Mouse (Mus musculus) forebrain, postnatal 0 days (tissue): ENCODE data around the gene Pnrc2. TPM values are rescaled to one million over a fixed set of nuclear protein-coding genes. Genes with fewer than 3 reads are reported as not detected.

ENCODE experiments used
- ATAC-seq: fragments of 200-750 bp; cut with Nextera tagmentation; 2 replicates; pipeline ENCODE4 v1.8.0; 2017; ENCODE audit warnings: mild to moderate bottlenecking, moderate library complexity
- DNase-seq: peaks from one replicate; pipeline ENCODE4 v3.0.0-alpha.2; 2015
- H3K27ac ChIP-seq: fragments of 300-500 bp; sonication (generic); 2 replicates; pipeline ENCODE4 v1.5.1; 2014; ENCODE audit warnings: low read depth, mild to moderate bottlenecking, antibody characterized with exemption, low read length, moderate library complexity, mixed read lengths
- H3K27me3 ChIP-seq: fragments of 300-500 bp; sonication (generic); 2 replicates; pipeline ENCODE4 v1.6.1; 2014; ENCODE audit warnings: mild to moderate bottlenecking, low read length, mixed read lengths; ENCODE audit not compliant: insufficient read depth
- H3K36me3 ChIP-seq: fragments of 300-500 bp; sonication (generic); 2 replicates; pipeline ENCODE4 v1.6.1; 2014; ENCODE audit warnings: mild to moderate bottlenecking, moderate library complexity; ENCODE audit not compliant: insufficient read depth
- H3K4me1 ChIP-seq: fragments of 300-500 bp; sonication (generic); 2 replicates; pipeline ENCODE4 v1.6.1; 2014; ENCODE audit warnings: antibody characterized with exemption; ENCODE audit not compliant: insufficient read depth
- H3K4me2 ChIP-seq: fragments of 300-500 bp; sonication (generic); 2 replicates; pipeline ENCODE4 v1.6.1; 2014; ENCODE audit warnings: low read depth, mild to moderate bottlenecking, moderate library complexity
- H3K4me3 ChIP-seq: fragments of 300-500 bp; sonication (generic); 2 replicates; pipeline ENCODE4 v1.5.1; 2014; ENCODE audit warnings: low read depth, low read length, mixed read lengths
- H3K9ac ChIP-seq: fragments of 300-500 bp; sonication (generic); 2 replicates; pipeline ENCODE4 v1.6.1; 2014; ENCODE audit warnings: mild to moderate bottlenecking
- H3K9me3 ChIP-seq: fragments of 300-500 bp; sonication (generic); 2 replicates; pipeline ENCODE4 v1.6.1; 2016; ENCODE audit warnings: low read length
- CTCF ChIP-seq: sonication (generic); IDR thresholded peaks from 2 replicates; pipeline ENCODE4 v1.5.1; 2016; ENCODE audit warnings: antibody characterized with exemption, control low read depth, low read depth
- WGBS: fragments of 180-500 bp; shearing (Covaris S2); extraction: QIAGEN DNeasy Blood & Tissue Kit; methylation state at CpG from one replicate; pipeline ENCODE4 v1.1.7; 2014; 5-methylcytosine and 5-hydroxymethylcytosine counted together
- polyA plus RNA-seq: library from polyadenylated mRNA; unstranded; fragments of >200 nt; fragmentation: Nextera tagmentation; extraction: Ambion mirVana; gene quantifications from 2 replicates; pipeline ENCODE4 v1.2.1, GENCODE M21; 2015
- total RNA-seq: library from RNA; depleted of rRNA; stranded (reverse); fragments of >200 nt; gene quantifications from 2 replicates; pipeline ENCODE4 v1.2.3, GENCODE M21; 2014

Pnrc2 gene
- total and polyA plus RNA-seq, 2 experiments from 2014 or later = 73.0 to 75.0 TPM

DNA sequence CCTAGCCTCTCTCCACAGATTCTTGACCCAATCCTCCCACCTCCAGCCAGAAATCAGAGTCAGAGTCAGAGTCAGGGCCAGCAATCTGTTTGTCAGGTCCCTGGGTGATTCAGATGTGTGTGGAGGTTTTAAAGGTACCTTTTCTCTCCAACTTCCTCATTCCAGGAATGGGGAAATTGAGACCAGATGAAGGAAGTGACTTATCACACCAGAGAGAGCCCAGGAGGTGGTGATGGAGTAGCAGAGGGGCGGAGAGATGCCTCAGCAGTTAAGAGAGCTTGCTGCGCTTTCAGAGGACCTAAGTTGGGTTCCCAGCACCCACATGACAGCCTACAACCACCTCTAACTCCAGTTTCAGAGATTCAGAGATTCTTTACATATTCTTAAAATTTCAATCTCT lies 17.9 kb upstream of the Pnrc2 start:
- DNase-seq (no peak), ATAC-seq (no peak)
- Histone ChIP-seq H3K4me3 (no peak overlapping the region), H3K27me3 (no peaks in the 10 kb centered on the region), H3K4me1 (no peaks in the 10 kb centered on the region), H3K27ac (no peak overlapping the region), H3K4me2 (no peak overlapping the region), H3K36me3 (no peaks in the 10 kb centered on the region), H3K9me3 (no peaks in the 10 kb centered on the region), H3K9ac (no peak overlapping the region)
- WGBS = 92% methylated on average over 2 of the region's 2 CpGs
- no peak for TF ChIP-seq CTCF

DNA sequence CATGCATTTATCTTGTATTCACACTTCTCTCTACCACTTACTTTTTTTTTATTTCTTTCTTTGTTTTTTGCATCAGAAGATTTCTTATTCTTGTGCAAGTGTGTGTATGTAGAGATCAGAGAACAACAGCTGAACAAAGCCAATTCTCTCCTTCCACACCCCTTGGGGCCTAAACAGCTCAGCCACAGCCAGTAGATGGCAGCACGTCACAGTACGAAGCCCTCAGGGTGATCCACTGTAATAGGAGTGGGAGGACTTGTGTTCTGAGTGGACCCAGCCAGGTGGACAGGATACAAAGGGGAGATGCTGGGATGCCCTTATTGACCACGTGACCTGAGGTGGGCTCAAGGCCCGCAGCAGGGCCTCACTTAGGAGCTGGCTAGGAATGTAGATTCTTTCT lies 16.2 kb upstream of the Pnrc2 start:
- no peak overlapping the region for H3K9ac ChIP-seq
- peak; percentile 74 for TF ChIP-seq CTCF
- no peak overlapping the region for H3K4me3 ChIP-seq
- no peaks in the 10 kb centered on the region for H3K9me3 ChIP-seq
- H3K36me3 ChIP-seq = no peaks in the 10 kb centered on the region
- ATAC-seq = peak; percentile 80
- H3K4me2 ChIP-seq = no peak overlapping the region
- no peaks in the 10 kb centered on the region for H3K4me1 ChIP-seq
- H3K27me3 ChIP-seq = no peaks in the 10 kb centered on the region
- peak; percentile 71 for DNase-seq
- no peak overlapping the region for H3K27ac ChIP-seq
- WGBS = 8% methylated on average over 4 of the region's 4 CpGs

DNA sequence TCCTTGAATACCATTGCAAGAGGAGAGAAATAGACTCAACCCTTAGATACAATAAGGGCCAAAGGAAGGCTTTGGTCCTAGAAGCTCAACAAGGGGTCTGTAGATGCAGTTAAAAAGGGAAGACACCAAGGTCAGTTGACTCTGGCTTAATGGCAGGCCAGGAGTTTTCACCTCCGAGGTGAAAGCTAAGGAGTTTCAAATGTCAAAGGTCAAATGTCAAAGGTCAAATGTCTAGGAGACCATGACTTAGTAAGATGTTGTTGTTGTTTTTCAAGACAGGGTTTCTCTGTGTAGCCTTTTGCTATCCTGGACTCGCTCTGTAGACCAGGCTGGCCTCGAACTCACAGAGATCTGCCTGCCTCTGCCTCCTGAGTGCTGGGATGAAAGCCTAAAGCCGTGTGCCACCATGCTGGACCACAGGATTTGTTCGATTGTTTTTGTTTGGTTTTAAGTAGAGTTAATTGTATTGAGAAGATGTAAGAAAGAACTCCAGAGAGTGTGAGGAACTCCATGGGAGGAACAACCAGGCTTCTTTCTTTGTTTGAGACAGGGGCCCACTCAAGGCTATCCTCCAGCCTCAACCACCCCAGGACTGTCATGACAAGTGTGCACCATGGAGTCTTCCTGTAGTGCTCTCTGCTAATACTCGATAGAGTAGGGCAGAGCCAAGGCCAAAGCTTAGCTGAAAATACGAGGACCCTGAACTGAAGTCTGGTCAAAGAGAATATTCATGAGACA lies 15.7 kb upstream of the Pnrc2 start:
- Histone ChIP-seq H3K4me1 (no peaks in the 10 kb centered on the region), H3K9ac (no peak overlapping the region), H3K9me3 (no peaks in the 10 kb centered on the region), H3K4me2 (no peak overlapping the region), H3K27ac (no peak overlapping the region), H3K4me3 (no peak overlapping the region), H3K36me3 (no peaks in the 10 kb centered on the region), H3K27me3 (no peaks in the 10 kb centered on the region)
- 86% methylated on average over 7 of the region's 7 CpGs for WGBS
- TF ChIP-seq CTCF = no peak
- DNase-seq (no peak), ATAC-seq (no peak)

DNA sequence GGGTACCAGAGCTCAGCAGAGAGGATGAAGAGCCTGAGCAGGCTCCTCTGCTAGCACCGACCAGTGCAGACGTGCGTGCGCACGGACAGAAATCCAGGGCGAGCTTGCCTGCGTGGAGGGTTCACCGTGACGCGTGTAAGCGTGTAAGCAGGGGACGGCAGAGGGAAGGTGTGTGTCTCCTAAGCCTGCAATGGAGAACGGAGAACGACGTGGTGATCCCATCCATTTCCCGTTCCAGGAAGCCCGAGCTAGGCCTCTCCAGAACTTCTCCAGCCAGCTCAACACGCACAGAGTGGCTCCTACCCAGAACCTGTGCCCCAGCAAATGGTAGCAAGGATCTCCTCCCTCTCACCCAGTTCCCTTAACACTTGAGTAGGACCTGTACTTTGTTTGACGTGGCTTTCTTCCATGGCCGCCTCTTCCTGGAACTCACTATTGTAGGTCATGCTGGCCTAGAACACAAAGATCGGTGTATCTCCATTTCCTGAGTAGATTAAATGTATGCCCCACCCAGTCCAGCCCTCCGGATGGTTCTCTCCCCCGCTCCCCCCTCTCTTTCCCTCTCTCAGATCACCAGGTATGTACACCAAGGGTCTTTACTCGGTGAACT lies 14.9 kb upstream of the Pnrc2 start:
- Histone ChIP-seq H3K27ac (no peak overlapping the region), H3K36me3 (no peaks in the 10 kb centered on the region), H3K4me3 (no peak overlapping the region), H3K9me3 (no peaks in the 10 kb centered on the region), H3K27me3 (no peaks in the 10 kb centered on the region), H3K4me2 (no peak overlapping the region), H3K9ac (no peak overlapping the region), H3K4me1 (no peaks in the 10 kb centered on the region)
- ATAC-seq = no peak
- no peak for TF ChIP-seq CTCF
- DNase-seq = no peak
- 94% methylated on average over 24 of the region's 24 CpGs for WGBS

DNA sequence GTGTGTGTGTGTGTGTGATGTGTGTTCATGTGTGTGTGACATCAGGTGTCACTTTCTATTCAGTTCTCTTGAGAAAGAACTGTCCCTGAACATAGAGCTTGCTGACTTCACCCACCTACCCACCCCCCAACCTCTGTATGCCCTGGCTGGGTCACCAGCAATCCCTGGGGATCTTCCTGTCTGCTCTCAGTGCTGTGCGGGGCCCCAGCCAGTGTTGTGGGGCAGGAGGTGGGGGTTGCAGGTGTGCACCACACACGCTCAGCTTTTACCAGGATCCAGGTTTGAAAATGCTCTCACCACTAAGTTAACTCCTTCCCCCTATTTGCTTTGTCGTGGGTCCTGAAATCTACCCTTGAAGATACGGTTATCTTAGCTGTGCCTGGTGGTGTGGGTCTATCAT lies 12.5 kb upstream of the Pnrc2 start:
- Histone ChIP-seq H3K4me1 (no peaks in the 10 kb centered on the region), H3K27me3 (no peaks in the 10 kb centered on the region), H3K9me3 (no peaks in the 10 kb centered on the region), H3K4me3 (no peak overlapping the region), H3K36me3 (no peaks in the 10 kb centered on the region), H3K4me2 (no peak overlapping the region), H3K9ac (no peak overlapping the region), H3K27ac (no peak overlapping the region)
- DNase-seq (no peak), ATAC-seq (no peak)
- WGBS = 91% methylated on average over 4 of the region's 4 CpGs
- TF ChIP-seq CTCF = no peak

DNA sequence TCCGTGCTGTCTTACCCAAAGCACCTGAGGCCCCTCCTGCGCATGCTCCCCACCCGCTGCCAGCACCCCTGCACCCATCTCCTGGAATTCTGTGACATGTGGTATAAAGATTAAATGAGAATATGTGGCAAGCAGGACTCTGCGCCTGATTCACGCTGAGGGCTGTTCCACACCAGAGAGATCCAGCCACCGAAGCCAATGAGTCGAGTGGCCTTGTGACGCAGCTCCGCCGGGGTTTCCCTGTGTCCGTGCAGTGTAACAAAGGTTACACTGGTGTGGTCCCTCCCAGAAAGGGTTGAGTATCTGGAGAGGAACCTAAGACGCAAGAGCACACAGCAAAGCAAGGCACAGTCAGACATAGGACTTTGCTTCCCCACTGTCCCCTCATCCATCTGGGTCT lies 12.0 kb upstream of the Pnrc2 start:
- Histone ChIP-seq H3K9ac (no peak overlapping the region), H3K9me3 (no peaks in the 10 kb centered on the region), H3K4me3 (no peak overlapping the region), H3K4me1 (no peaks in the 10 kb centered on the region), H3K4me2 (no peak overlapping the region), H3K27me3 (no peaks in the 10 kb centered on the region), H3K27ac (no peak overlapping the region), H3K36me3 (no peaks in the 10 kb centered on the region)
- ATAC-seq = no peak
- no peak for DNase-seq
- 95% methylated on average over 12 of the region's 12 CpGs for WGBS
- no peak for TF ChIP-seq CTCF

DNA sequence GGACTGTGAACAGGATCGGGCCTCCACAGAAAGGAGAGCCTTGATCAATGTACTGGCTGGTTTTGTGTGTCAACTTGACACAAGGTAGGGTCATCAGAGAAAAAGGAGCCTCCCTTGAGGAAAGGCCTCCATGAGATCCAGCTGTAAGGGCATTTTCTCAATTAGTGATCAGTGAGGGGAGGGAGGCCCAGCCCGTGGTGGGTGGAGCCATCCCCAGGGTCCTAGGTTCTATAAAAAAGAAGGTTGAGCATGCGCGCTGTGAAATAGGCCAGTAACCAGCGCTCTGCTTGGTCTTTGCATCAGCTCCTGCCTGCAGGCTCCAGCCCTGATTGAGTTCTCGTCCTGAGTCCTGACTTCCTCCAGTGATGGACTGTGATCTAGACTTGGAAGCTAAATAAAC lies 10.9 kb upstream of the Pnrc2 start:
- Histone ChIP-seq H3K4me1 (no peaks in the 10 kb centered on the region), H3K36me3 (no peaks in the 10 kb centered on the region), H3K9ac (no peak overlapping the region), H3K4me2 (no peak overlapping the region), H3K27ac (no peak overlapping the region), H3K27me3 (no peaks in the 10 kb centered on the region), H3K9me3 (no peaks in the 10 kb centered on the region), H3K4me3 (no peak overlapping the region)
- ATAC-seq = no peak
- no peak for DNase-seq
- WGBS = 50% methylated on average over 6 of the region's 6 CpGs
- no peak for TF ChIP-seq CTCF
